8 mouse cellular contexts compared by ENCODE assay signal in the genomic region with DNA sequence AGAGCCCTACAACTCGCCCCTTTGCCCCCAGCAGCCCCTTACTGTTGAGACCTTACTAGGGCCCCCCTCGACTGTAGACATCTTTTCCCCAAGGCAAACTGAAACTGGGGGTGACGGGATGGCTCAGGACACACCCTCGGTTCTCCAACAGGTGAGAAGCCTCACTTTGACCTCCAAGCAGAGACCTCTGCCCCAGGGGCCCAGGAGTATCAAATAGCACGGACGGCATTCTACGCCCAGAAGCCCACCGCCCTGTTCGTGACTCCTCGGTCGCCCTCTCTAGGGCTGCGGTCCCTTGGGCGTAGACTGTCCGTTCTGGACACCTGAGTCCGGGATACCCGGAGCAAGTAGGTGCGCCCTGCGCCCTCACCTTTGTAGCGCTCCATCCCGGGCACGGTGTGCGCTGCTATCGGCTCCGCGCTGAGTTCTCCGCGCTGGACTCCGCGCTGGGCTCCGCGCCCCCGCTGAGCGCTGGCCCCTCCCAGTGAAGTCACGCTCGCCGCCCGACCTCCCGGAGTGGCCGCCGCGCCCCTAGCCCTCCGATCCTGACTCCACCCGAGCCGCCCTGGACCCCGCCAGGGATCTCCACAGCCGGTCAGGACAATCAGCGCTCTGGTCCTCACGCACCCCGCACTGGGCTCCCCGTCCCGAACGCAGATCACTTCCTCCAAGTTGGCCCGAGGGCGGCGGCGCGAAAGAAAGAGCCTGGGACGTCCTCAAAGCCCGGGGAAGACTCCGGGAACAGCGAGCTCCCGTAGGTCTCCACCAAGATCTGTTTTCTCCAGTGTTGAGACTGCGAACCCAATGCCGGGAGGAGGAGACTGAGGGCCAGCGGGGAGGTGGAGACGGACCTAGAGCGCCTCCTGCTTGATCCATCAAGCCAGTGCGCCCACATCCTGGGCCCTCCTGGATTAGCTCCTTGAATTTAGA. TPM values are rescaled to one million over a fixed set of nuclear protein-coding genes. Genes with fewer than 3 reads are reported as not detected.
DNase-seq lines count a peak whose midpoint lies in the region; ATAC-seq and TF ChIP-seq lines count a peak whose summit lies in the region.

TSS of gene Afap1l2 (minus strand) at position 448 of the 930 bp plus-strand sequence.

- WGBS in embryonic facial prominence, embryonic 12.5 days: 2% methylated on average over 68 of the region's 68 CpGs
- WGBS in heart, embryonic 12.5 days: 3% methylated on average over 68 of the region's 68 CpGs
- 2% methylated on average over 68 of the region's 68 CpGs for WGBS in kidney, embryonic 15.5 days
- 2% methylated on average over 68 of the region's 68 CpGs for WGBS in liver, postnatal 0 days (ENCODE audit: insufficient replicate concordance)

- H3K27ac ChIP-seq in CH12.LX (ENCODE audit: insufficient read depth, low read depth): no peak within 1 kb of the TSS
- H3K27ac ChIP-seq in embryonic facial prominence, embryonic 12.5 days: no peak within 1 kb of the TSS
- H3K27ac ChIP-seq in heart, embryonic 12.5 days (ENCODE audit: poor library complexity, severe bottlenecking): no peak within 1 kb of the TSS
- H3K27ac ChIP-seq in kidney, embryonic 15.5 days: no peak within 1 kb of the TSS
- no peak within 1 kb of the TSS for H3K27ac ChIP-seq in liver, postnatal 0 days (ENCODE audit: low read depth)

- peaks cover 25 to 40% of the 10 kb centered on the region in 2 experiments for H3K4me1 ChIP-seq in CH12.LX (ENCODE audit: control insufficient read depth in 1 of 2, insufficient read depth in 2 of 2)
- H3K4me1 ChIP-seq in embryonic facial prominence, embryonic 12.5 days: peaks cover 34% of the 10 kb centered on the region
- H3K4me1 ChIP-seq in heart, embryonic 12.5 days (replicated peaks): peaks cover 9% of the 10 kb centered on the region; the same call in 1 of the 2 replicates
- peaks cover 49% of the 10 kb centered on the region for H3K4me1 ChIP-seq in kidney, embryonic 15.5 days
- peaks cover 6% of the 10 kb centered on the region for H3K4me1 ChIP-seq in liver, postnatal 0 days (ENCODE audit: insufficient read depth)

- H3K27me3 ChIP-seq in CH12.LX (replicated peaks): peaks cover 1% of the 10 kb centered on the region
- peaks cover 26% of the 10 kb centered on the region for H3K27me3 ChIP-seq in embryonic facial prominence, embryonic 12.5 days
- H3K27me3 ChIP-seq in heart, embryonic 12.5 days (replicated peaks): peaks cover 52% of the 10 kb centered on the region
- peaks cover 10% of the 10 kb centered on the region for H3K27me3 ChIP-seq in kidney, embryonic 15.5 days
- peaks cover 26% of the 10 kb centered on the region for H3K27me3 ChIP-seq in liver, postnatal 0 days (ENCODE audit: insufficient read depth, low read length)

- TF ChIP-seq RAD21 in CH12.LX (IDR thresholded peaks at IDR 0.05; ENCODE audit: low read depth, low read length): peak; percentile 72

- TF ChIP-seq EP300 in CH12.LX (IDR thresholded peaks at IDR 0.05; ENCODE audit: low read length): no peak
- TF ChIP-seq EP300 in liver, postnatal 0 days (IDR thresholded peaks at IDR 0.05; ENCODE audit: low read depth): no peak

- no peaks in the 10 kb centered on the region for H3K9me3 ChIP-seq in CH12.LX (replicated peaks; ENCODE audit: low read length)
- no peaks in the 10 kb centered on the region for H3K9me3 ChIP-seq in embryonic facial prominence, embryonic 12.5 days
- H3K9me3 ChIP-seq in heart, embryonic 12.5 days (replicated peaks): no peaks in the 10 kb centered on the region
- H3K9me3 ChIP-seq in kidney, embryonic 15.5 days (replicated peaks): no peaks in the 10 kb centered on the region
- no peaks in the 10 kb centered on the region for H3K9me3 ChIP-seq in liver, postnatal 0 days (ENCODE audit: low read length)

- peak; percentile 46; the same call in 1 of the 2 replicates for TF ChIP-seq POLR2A in CH12.LX (IDR thresholded peaks at IDR 0.05; ENCODE audit: low read depth, low read length)

- peak; percentile 27 for DNase-seq in CH12.LX (ENCODE audit: extremely low read depth)
- peak; percentile 84 for DNase-seq in adrenal gland, adult 2 months
- peak; percentile 29 for DNase-seq in liver, postnatal 0 days
- DNase-seq in ovary, postnatal 36 days (ENCODE audit: low spot score): peak; percentile 68
- no peak for DNase-seq in spleen, postnatal 36 days (ENCODE audit: low spot score in 2 of 2)

- peak within 1 kb of the TSS; percentile 81 for H3K9ac ChIP-seq in CH12.LX (ENCODE audit: insufficient read depth, low read depth)
- H3K9ac ChIP-seq in embryonic facial prominence, embryonic 12.5 days: peak within 1 kb of the TSS; percentile 57
- H3K9ac ChIP-seq in heart, embryonic 12.5 days: peak within 1 kb of the TSS; percentile 53
- H3K9ac ChIP-seq in kidney, embryonic 15.5 days: peak within 1 kb of the TSS; percentile 56
- H3K9ac ChIP-seq in liver, postnatal 0 days (replicated peaks): peak within 1 kb of the TSS; percentile 26

- H3K4me3 ChIP-seq in CH12.LX (replicated peaks in 1 of 3; ENCODE audit: low read depth in 2 of 3, low read length in 2 of 3, poor library complexity in 1 of 3): peak within 1 kb of the TSS; percentile 19 to 84 (median 32)
- peak within 1 kb of the TSS; percentile 52 for H3K4me3 ChIP-seq in embryonic facial prominence, embryonic 12.5 days
- H3K4me3 ChIP-seq in heart, embryonic 12.5 days: peak within 1 kb of the TSS; percentile 53
- peak within 1 kb of the TSS; percentile 61 for H3K4me3 ChIP-seq in kidney, embryonic 15.5 days (replicated peaks)
- H3K4me3 ChIP-seq in liver, postnatal 0 days (ENCODE audit: low read depth, low read length): peak within 1 kb of the TSS; percentile 49

- TF ChIP-seq CTCF in CH12.LX (conservative IDR thresholded peaks at IDR 0.05 in 1 of 2, IDR thresholded peaks at IDR 0.05 in 1 of 2; ENCODE audit: low read depth in 2 of 2, low read length in 2 of 2): peak in 1 of 2 experiments; percentile 74; a peak in 2 of 4 replicates
- TF ChIP-seq CTCF in liver, postnatal 0 days (IDR thresholded peaks at IDR 0.05; ENCODE audit: low read depth): peak; percentile 46

- peak within 1 kb of the TSS; percentile 60 for H3K4me2 ChIP-seq in CH12.LX (ENCODE audit: insufficient read depth, low read depth, poor library complexity, severe bottlenecking)
- H3K4me2 ChIP-seq in embryonic facial prominence, embryonic 12.5 days (replicated peaks): peak within 1 kb of the TSS; percentile 86
- H3K4me2 ChIP-seq in heart, embryonic 12.5 days: peak within 1 kb of the TSS; percentile 88
- H3K4me2 ChIP-seq in kidney, embryonic 15.5 days: peak within 1 kb of the TSS; percentile 95
- peak within 1 kb of the TSS; percentile 67 for H3K4me2 ChIP-seq in liver, postnatal 0 days (ENCODE audit: low read depth, low read length)

- H3K79me2 ChIP-seq in CH12.LX (replicated peaks; ENCODE audit: control insufficient read depth, extremely low read depth, insufficient read depth, poor library complexity, severe bottlenecking): no peaks in the 10 kb centered on the region

- H3K36me3 ChIP-seq in CH12.LX (replicated peaks in 1 of 2; ENCODE audit: control insufficient read depth in 1 of 2, insufficient read depth in 1 of 2, low read length in 1 of 2): no peaks in the 10 kb centered on the region
- H3K36me3 ChIP-seq in embryonic facial prominence, embryonic 12.5 days: no peaks in the 10 kb centered on the region
- no peaks in the 10 kb centered on the region for H3K36me3 ChIP-seq in heart, embryonic 12.5 days
- no peaks in the 10 kb centered on the region for H3K36me3 ChIP-seq in kidney, embryonic 15.5 days
- no peaks in the 10 kb centered on the region for H3K36me3 ChIP-seq in liver, postnatal 0 days (replicated peaks; ENCODE audit: insufficient read depth, low read length)

- peak; percentile 57; the same call in 1 of the 2 replicates for ATAC-seq in embryonic facial prominence, embryonic 12.5 days (ENCODE audit: insufficient number of reproducible peaks, insufficient read depth, low FRiP score, low TSS enrichment)
- ATAC-seq in heart, embryonic 12.5 days (ENCODE audit: insufficient number of reproducible peaks, low FRiP score): peak; percentile 60
- peak; percentile 58 for ATAC-seq in kidney, embryonic 15.5 days (replicated peaks; ENCODE audit: low FRiP score)
- ATAC-seq in liver, postnatal 0 days: 0 out of 2 replicates have a peak, but pooled peaks have one; percentile 8

- dilution Hi-C loops in CH12.LX (cut with MboI; ENCODE audit: extremely low pct_ligation_motif_present, extremely low pct_unique_long_range_greater_than_20kb, low sequenced_read_pairs): no loop called here

- in situ Hi-C loops in CH12.LX (cut with MboI; ENCODE audit: low pct_ligation_motif_present, low pct_unique_long_range_greater_than_20kb, low sequenced_read_pairs): no loop called here

TF ChIP-seq in CH12.LX, 34 proteins besides CTCF, POLR2A, EP300 and RAD21:
- TF ChIP-seq ZKSCAN1 (IDR thresholded peaks at IDR 0.05; ENCODE audit: borderline replicate concordance, low read depth, low read length) (no peak), IRF4 (IDR thresholded peaks at IDR 0.05; ENCODE audit: low read depth, low read length) (peak; percentile 14; the same call in 1 of the 2 replicates), POLR2AphosphoS2 (IDR thresholded peaks at IDR 0.05; ENCODE audit: low read depth, low read length) (no peak), ZNF384 (IDR thresholded peaks at IDR 0.05; ENCODE audit: low read depth, low read length) (no peak), SMC3 (IDR thresholded peaks at IDR 0.05; ENCODE audit: low read depth, low read length) (peak; percentile 73), MAZ (IDR thresholded peaks at IDR 0.05; ENCODE audit: low read depth, low read length) (no peak)

RNA-seq across cellular contexts. Expression of gene Afap1l2, which starts in this region (rescaled TPM):
- total RNA-seq in CH12.LX (2012; rRNA removed) (2.6 and 3.1 TPM in 2 replicates), CH12.LX (2014; rRNA removed) (0.17 and 0.22 TPM in 2 replicates)
- 0.44 and 0.48 TPM in 2 replicates for polyA plus RNA-seq in CH12.LX (2012; ENCODE audit: insufficient read length, low read depth)
- total RNA-seq in adrenal gland, adult 2 months (2021): 10 to 100 TPM; 22.7 to 29.7 TPM
- polyA plus RNA-seq in adrenal gland, adult 2 months (2012; rRNA removed): 4.5 and 5.6 TPM in 2 replicates
- polyA plus RNA-seq in embryonic facial prominence, embryonic 12.5 days (2016; fragmentation: Nextera tagmentation; extraction: Ambion mirVana): 9.7 and 10.3 TPM in 2 replicates
- polyA plus RNA-seq in heart, embryonic 12.5 days (2016; fragmentation: Nextera tagmentation; extraction: Ambion mirVana): 0.92 and 1.1 TPM in 2 replicates
- 16.8 and 18.3 TPM in 2 replicates for polyA plus RNA-seq in kidney, embryonic 15.5 days (2015; fragmentation: Nextera tagmentation; extraction: Ambion mirVana)
- polyA plus RNA-seq in liver, postnatal 0 days (2015; fragmentation: Nextera tagmentation; extraction: Ambion mirVana): 1.1 and 1.5 TPM in 2 replicates

Comparison
In these comparisons a context has a peak if more than half of its experiments do, and no peak if none do; other contexts are left out.
1. RNA of gene Afap1l2 (total RNA-seq): 22.7 to 29.7 TPM in adrenal gland, adult 2 months; 0.17 to 3.1 TPM in CH12.LX; every median in the first group is over 4 times any median in the second.
2. DNase-seq: peak in CH12.LX (single experiment), adrenal gland, adult 2 months (single experiment), liver, postnatal 0 days (single experiment) and ovary, postnatal 36 days (single experiment); none in spleen, postnatal 36 days (0 of 2).
3. H3K9ac ChIP-seq: peak in every context shown above with its lines; median percentile 81 in CH12.LX; 57 in embryonic facial prominence, embryonic 12.5 days; 56 in kidney, embryonic 15.5 days; 53 in heart, embryonic 12.5 days; 26 in liver, postnatal 0 days.
4. ATAC-seq: peak in every context shown above with its lines; median percentile 60 in heart, embryonic 12.5 days; 58 in kidney, embryonic 15.5 days; 57 in embryonic facial prominence, embryonic 12.5 days; 8 in liver, postnatal 0 days.
5. Peak in every context shown above with its lines, with median percentiles within 50 percentile points of each other: H3K4me2 ChIP-seq and H3K4me3 ChIP-seq.